Mouse (Mus musculus) ES-E14 (cell line): ENCODE measurements at regions not wholly inside any gene's neighbourhood (a gene's known extent, or its start where the extent isn't known, plus 50 kb on each side); places are given as distances from the start of the nearest gene placed in this dataset.

Experiments
- CHD2 ChIP-seq: IDR thresholded peaks from 2 replicates; pipeline ENCODE4 v1.6.1; 2014; ENCODE audit warnings: mild to moderate bottlenecking, low read depth, low read length, inconsistent platforms
- HCFC1 ChIP-seq: IDR thresholded peaks from 2 replicates; pipeline ENCODE4 v1.6.1; 2012; ENCODE audit warnings: low read length, inconsistent platforms, borderline replicate concordance; ENCODE audit not compliant: insufficient read depth
- ZC3H11A ChIP-seq: IDR thresholded peaks from 2 replicates; pipeline ENCODE4 v1.6.1; 2012; ENCODE audit warnings: low read depth, mild to moderate bottlenecking, inconsistent platforms, low read length, borderline replicate concordance
- ZNF384 ChIP-seq: IDR thresholded peaks from 2 replicates; pipeline ENCODE4 v1.6.1; 2012; ENCODE audit warnings: low read depth, low read length, inconsistent platforms

DNA sequence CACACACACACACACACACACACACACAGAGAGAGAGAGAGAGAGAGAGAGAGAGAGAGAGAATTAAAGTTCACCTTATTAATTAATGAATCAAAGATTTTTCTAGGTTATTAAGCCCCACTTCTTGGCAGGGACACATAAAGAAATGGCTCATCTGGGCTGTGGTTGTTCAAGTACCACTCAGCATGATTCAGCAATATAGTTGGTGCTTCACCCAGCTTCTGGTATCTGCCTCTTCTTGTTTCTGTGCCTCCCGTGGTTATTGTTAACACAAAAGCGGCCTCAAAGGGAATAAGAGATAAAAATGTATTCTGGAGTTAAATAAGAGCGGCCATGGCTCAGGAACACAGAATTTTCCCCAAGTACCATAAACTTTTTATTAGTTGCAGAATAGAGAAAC is 53.9 kb upstream of the Slc22a23 start:
- TF ChIP-seq HCFC1 (no peak), ZC3H11A (no peak), CHD2 (no peak), ZNF384 (no peak)
